Mouse (Mus musculus): ENCODE data around the gene Pfdn6. TPM values are rescaled to one million over a fixed set of nuclear protein-coding genes. Genes with fewer than 3 reads are reported as not detected.
"Not testable (repeated sequence)": the region's sequence is repeated elsewhere in the genome, so short reads cannot be mapped to it uniquely, and the experiment has no call there.

Pfdn6 gene
- polyA plus RNA-seq, 1 experiment from 2014 or later = 211 TPM

DNA sequence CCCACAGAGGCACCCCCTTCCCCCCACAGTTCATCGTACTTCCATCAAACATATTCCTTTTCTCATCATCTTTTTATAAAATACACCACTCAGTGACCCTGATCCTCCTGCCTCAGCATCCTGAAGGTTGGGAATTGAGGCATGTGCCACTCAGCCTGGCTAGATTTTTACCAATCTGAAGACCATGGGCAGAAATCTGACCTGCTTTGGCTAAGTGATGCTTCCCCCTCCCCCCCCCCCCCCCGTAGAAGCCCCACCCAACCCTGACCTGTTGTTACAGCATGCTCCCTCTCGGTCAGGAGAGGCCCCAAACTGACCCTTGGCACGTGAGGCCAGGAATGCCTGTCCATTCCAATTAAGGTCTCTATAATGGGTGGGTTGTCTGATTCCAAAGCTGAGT is 35.3 kb downstream of the Pfdn6 start, which contains the start of gene Platr17:
Gene Platr17, plus strand, starts transcription at position 301 of the 400 bp plus-strand sequence.
- not testable (repeated sequence) for DNase-seq (ENCODE audit: low spot score); H3K36me3 ChIP-seq (replicated peaks; ENCODE audit: control insufficient read depth, insufficient read depth, low read depth, low read length); H3K4me3 ChIP-seq (ENCODE audit: low read depth, low read length); H3K4me2 ChIP-seq (ENCODE audit: low read depth, low read length); H3K4me1 ChIP-seq (ENCODE audit: control insufficient read depth, insufficient read depth, low read length); H3K27me3 ChIP-seq (ENCODE audit: control insufficient read depth, insufficient read depth, low read length); ATAC-seq (replicated peaks; ENCODE audit: insufficient number of reproducible peaks, low FRiP score, low TSS enrichment, low read depth); H3K9ac ChIP-seq (replicated peaks; ENCODE audit: low read length); H3K9me3 ChIP-seq (replicated peaks; ENCODE audit: control insufficient read depth, low read length); H3K27ac ChIP-seq (replicated peaks; ENCODE audit: low read depth, low read length)
- WGBS = 23% methylated on average over 4 of the region's 4 CpGs

DNA sequence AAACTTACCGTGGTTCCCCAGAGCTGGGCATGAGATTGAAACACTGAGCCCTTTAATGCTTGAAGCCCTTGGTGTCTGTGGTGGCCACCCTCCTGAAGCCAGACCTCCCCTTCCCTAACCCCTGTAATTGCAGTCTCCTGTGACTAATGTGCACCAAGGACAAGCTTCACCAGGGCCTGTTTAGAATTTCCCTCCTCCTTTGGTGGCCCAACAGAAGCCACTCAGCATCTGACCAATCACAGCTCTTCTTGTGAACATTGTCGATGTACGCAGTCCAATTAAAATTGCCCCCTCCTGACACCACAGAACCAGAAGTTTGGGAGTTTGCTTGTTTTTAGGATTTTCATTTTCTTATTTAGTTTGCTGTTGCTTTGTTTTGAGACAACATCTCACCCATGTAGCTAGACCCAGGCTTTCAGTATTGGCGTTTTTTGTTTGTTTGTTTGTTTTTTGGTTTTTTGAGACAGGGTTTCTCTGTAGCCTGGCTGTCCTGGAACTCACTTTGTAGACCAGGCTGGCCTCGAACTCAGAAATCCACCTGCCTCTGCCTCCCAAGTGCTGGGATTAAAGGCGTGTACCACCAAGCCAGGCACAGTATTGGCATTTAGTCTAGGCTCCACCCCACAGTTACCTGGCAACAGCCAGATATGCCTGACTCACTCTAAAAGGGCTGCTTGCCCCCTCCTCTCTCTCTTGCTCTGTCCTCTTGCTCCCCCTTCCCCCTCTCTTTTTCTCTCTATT is 36.1 kb downstream of the Pfdn6 start:
- H3K4me2 ChIP-seq (ENCODE audit: low read depth, low read length); DNase-seq (ENCODE audit: low spot score); H3K27me3 ChIP-seq (ENCODE audit: control insufficient read depth, insufficient read depth, low read length); H3K4me1 ChIP-seq (ENCODE audit: control insufficient read depth, insufficient read depth, low read length); H3K36me3 ChIP-seq (replicated peaks; ENCODE audit: control insufficient read depth, insufficient read depth, low read depth, low read length); H3K4me3 ChIP-seq (ENCODE audit: low read depth, low read length); H3K9me3 ChIP-seq (replicated peaks; ENCODE audit: control insufficient read depth, low read length); ATAC-seq (replicated peaks; ENCODE audit: insufficient number of reproducible peaks, low FRiP score, low TSS enrichment, low read depth); H3K27ac ChIP-seq (replicated peaks; ENCODE audit: low read depth, low read length); H3K9ac ChIP-seq (replicated peaks; ENCODE audit: low read length): not testable (repeated sequence)
- WGBS = 68% methylated on average over 6 of the region's 6 CpGs

DNA sequence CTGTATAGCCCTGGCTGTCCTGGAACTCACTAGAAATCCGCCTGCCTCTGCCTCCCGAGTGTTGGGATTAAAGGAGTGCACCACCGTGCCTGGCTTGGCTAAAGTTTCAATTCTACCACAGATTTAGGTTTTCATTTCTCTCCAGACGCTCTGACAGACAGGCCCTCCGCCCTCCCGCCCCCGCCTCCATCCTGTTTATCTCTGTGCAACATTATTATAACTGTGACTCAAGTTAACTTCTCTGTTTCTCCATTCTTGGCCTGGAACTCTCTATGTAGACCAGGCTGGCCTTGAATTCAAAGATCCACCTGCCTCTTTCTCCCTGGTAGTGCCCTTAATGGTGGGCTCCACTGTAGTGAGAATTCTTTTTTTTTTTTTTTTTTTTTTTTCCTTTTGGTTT is 37.7 kb downstream of the Pfdn6 start:
- H3K4me3 ChIP-seq (ENCODE audit: low read depth, low read length) = no peak overlapping the region
- no peak overlapping the region for H3K4me2 ChIP-seq (ENCODE audit: low read depth, low read length)
- DNase-seq (ENCODE audit: low spot score) = no peak
- ATAC-seq (replicated peaks; ENCODE audit: insufficient number of reproducible peaks, low FRiP score, low TSS enrichment, low read depth) = no peak
- WGBS = 78% methylated on average over 7 of the region's 7 CpGs
- H3K4me1 ChIP-seq (ENCODE audit: control insufficient read depth, insufficient read depth, low read length) = no peaks in the 10 kb centered on the region
- H3K36me3 ChIP-seq (replicated peaks; ENCODE audit: control insufficient read depth, insufficient read depth, low read depth, low read length) = no peaks in the 10 kb centered on the region
- no peaks in the 10 kb centered on the region for H3K9me3 ChIP-seq (replicated peaks; ENCODE audit: control insufficient read depth, low read length)
- no peak overlapping the region for H3K27ac ChIP-seq (replicated peaks; ENCODE audit: low read depth, low read length)
- H3K9ac ChIP-seq (replicated peaks; ENCODE audit: low read length) = no peak overlapping the region
- no peaks in the 10 kb centered on the region; the same call in 1 of the 2 replicates for H3K27me3 ChIP-seq (ENCODE audit: control insufficient read depth, insufficient read depth, low read length)

DNA sequence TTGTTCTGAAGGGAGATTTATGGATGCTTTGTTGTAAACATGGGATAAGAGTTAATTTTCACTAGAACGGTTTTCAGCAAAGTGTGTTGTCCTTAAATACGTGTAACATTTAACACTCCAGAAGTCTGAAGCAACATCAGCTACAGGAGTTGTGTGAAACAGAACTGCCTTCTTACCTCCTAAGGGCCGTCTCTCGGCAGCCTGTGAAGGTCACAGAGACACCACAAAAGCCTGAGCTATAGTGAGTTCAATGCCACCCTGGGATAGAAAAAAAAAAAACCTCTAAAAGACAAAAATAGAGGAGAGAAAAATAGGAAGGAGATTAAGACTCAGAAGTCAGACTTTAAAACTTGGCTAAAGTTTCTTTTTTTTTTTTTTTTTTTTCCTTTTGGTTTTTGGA is 38.1 kb downstream of the Pfdn6 start:
- H3K4me2 ChIP-seq (ENCODE audit: low read depth, low read length) = no peak overlapping the region
- H3K4me1 ChIP-seq (ENCODE audit: control insufficient read depth, insufficient read depth, low read length) = no peaks in the 10 kb centered on the region
- WGBS = 85% methylated on average over 4 of the region's 4 CpGs
- no peaks in the 10 kb centered on the region for H3K9me3 ChIP-seq (replicated peaks; ENCODE audit: control insufficient read depth, low read length)
- no peak overlapping the region for H3K9ac ChIP-seq (replicated peaks; ENCODE audit: low read length)
- no peak overlapping the region for H3K27ac ChIP-seq (replicated peaks; ENCODE audit: low read depth, low read length)
- ATAC-seq (replicated peaks; ENCODE audit: insufficient number of reproducible peaks, low FRiP score, low TSS enrichment, low read depth) (no peak), DNase-seq (ENCODE audit: low spot score) (no peak)
- no peak overlapping the region for H3K4me3 ChIP-seq (ENCODE audit: low read depth, low read length)
- no peaks in the 10 kb centered on the region; the same call in 1 of the 2 replicates for H3K27me3 ChIP-seq (ENCODE audit: control insufficient read depth, insufficient read depth, low read length)
- H3K36me3 ChIP-seq (replicated peaks; ENCODE audit: control insufficient read depth, insufficient read depth, low read depth, low read length) = no peaks in the 10 kb centered on the region

DNA sequence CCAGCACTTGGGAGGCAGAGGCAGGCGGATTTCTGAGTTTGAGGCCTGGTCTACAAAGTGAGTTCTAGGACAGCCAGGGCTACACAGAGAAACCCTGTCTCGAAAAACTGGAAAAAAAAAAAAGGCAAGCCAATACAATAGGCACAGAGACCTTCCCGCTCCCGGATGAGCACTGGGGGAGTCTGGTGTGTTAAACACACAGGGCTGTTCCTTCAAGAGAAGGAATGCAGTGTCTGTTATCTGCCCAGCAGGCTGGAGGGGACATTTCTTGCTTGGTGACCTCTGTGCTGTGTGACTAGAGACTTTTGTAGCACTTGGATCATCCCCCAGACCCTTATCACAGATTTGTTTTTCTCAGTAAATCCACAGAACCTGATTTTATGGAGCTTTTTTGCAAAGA is 38.5 kb downstream of the Pfdn6 start:
- no peak for ATAC-seq (replicated peaks; ENCODE audit: insufficient number of reproducible peaks, low FRiP score, low TSS enrichment, low read depth)
- 61% methylated on average over 4 of the region's 4 CpGs for WGBS
- Histone ChIP-seq H3K27me3 (ENCODE audit: control insufficient read depth, insufficient read depth, low read length) (no peaks in the 10 kb centered on the region), H3K27ac (replicated peaks; ENCODE audit: low read depth, low read length) (no peak overlapping the region), H3K9me3 (replicated peaks; ENCODE audit: control insufficient read depth, low read length) (no peaks in the 10 kb centered on the region), H3K9ac (replicated peaks; ENCODE audit: low read length) (no peak overlapping the region), H3K4me1 (ENCODE audit: control insufficient read depth, insufficient read depth, low read length) (no peaks in the 10 kb centered on the region), H3K36me3 (replicated peaks; ENCODE audit: control insufficient read depth, insufficient read depth, low read depth, low read length) (no peaks in the 10 kb centered on the region), H3K4me3 (ENCODE audit: low read depth, low read length) (no peak overlapping the region), H3K4me2 (ENCODE audit: low read depth, low read length) (no peak overlapping the region)
- DNase-seq (ENCODE audit: low spot score) = no peak

DNA sequence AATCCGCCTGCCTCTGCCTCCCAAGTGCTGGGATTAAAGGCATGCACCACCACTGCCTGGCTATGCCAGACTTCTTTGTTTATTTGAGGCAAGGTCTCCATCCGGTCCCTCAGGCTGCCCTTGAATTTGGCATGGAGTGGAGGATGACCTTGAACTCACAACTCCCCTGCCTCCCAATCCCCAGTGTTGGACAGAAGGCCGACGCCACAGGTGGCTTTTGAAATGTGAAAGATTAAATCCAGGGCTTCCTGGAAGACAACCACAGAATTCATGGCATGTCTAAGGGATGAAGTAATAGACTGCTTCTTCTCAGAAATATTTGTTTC is 39.2 kb downstream of the Pfdn6 start:
- Histone ChIP-seq H3K4me1 (ENCODE audit: control insufficient read depth, insufficient read depth, low read length) (no peaks in the 10 kb centered on the region), H3K9ac (replicated peaks; ENCODE audit: low read length) (no peak overlapping the region), H3K4me2 (ENCODE audit: low read depth, low read length) (no peak overlapping the region), H3K4me3 (ENCODE audit: low read depth, low read length) (no peak overlapping the region), H3K27me3 (ENCODE audit: control insufficient read depth, insufficient read depth, low read length) (no peaks in the 10 kb centered on the region), H3K36me3 (replicated peaks; ENCODE audit: control insufficient read depth, insufficient read depth, low read depth, low read length) (no peaks in the 10 kb centered on the region), H3K27ac (replicated peaks; ENCODE audit: low read depth, low read length) (no peak overlapping the region), H3K9me3 (replicated peaks; ENCODE audit: control insufficient read depth, low read length) (no peaks in the 10 kb centered on the region)
- DNase-seq (ENCODE audit: low spot score) = no peak
- 81% methylated on average over 4 of the region's 4 CpGs for WGBS
- ATAC-seq (replicated peaks; ENCODE audit: insufficient number of reproducible peaks, low FRiP score, low TSS enrichment, low read depth) = no peak

DNA sequence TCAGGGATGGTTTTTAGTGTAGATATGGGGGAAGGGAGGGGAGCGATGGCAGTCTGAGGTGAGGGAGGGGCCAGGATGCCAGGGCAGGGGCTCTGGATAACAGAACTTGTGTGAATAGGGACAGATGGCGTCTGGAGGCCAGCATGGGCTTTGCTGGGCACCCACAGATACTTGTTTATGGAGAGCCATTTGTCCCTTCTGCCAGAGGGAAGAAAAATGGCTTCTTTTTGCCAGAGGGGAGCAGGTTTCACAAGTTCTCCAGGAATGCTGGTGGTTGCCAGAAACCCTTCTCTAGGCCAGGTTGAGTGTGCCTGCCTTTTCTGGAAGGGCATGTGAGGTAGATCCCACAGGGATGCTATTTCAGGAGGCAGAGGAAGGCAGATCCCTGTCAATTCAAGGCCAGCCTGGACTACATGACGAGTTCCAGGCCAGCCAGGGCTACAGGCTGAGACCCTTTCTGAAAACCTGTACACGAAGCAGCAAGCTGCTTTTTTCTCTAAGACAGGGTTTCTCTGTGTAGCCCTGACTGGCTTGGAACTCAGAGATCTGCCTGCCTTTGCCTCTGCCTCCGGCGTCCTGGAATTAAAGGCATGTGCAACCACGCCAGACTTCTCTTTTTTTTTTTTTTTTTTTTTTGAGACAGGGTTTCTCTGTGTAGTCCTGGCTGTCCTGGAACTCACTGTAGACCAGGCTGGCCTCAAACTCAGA is 39.7 kb downstream of the Pfdn6 start:
- DNase-seq (ENCODE audit: low spot score) = no peak
- no peak for ATAC-seq (replicated peaks; ENCODE audit: insufficient number of reproducible peaks, low FRiP score, low TSS enrichment, low read depth)
- 69% methylated on average over 7 of the region's 7 CpGs for whole genome bisulfite sequencing
- no peaks in the 10 kb centered on the region for H3K36me3 ChIP-seq (replicated peaks; ENCODE audit: control insufficient read depth, insufficient read depth, low read depth, low read length)
- no peak overlapping the region for H3K27ac ChIP-seq (replicated peaks; ENCODE audit: low read depth, low read length)
- no peak overlapping the region for H3K4me3 ChIP-seq (ENCODE audit: low read depth, low read length)
- H3K4me1 ChIP-seq (ENCODE audit: control insufficient read depth, insufficient read depth, low read length) = no peaks in the 10 kb centered on the region
- H3K9me3 ChIP-seq (replicated peaks; ENCODE audit: control insufficient read depth, low read length) = no peaks in the 10 kb centered on the region
- H3K4me2 ChIP-seq (ENCODE audit: low read depth, low read length) = no peak overlapping the region
- no peak overlapping the region for H3K9ac ChIP-seq (replicated peaks; ENCODE audit: low read length)
- no peaks in the 10 kb centered on the region for H3K27me3 ChIP-seq (ENCODE audit: control insufficient read depth, insufficient read depth, low read length)

DNA sequence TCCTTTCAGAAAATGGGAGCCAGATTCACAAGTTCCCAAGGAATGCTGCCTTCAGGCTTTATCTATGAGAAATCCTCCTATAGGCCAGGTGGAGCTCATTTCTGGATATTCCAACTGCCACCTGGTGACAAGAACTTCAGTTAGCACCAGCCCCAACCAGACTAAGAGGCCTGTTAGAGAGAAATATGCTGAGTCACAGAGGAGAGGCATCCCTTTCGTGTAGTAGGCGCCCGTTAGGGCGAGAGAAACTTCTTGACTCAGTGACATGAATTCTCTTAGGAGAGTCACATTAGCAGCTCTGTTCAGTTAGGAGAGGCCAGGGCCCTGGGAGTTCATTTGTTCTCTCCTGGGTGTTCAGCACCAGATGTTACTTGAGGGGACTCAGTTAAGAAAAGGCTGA is 40.5 kb downstream of the Pfdn6 start:
- WGBS = 79% methylated on average over 4 of the region's 4 CpGs
- Histone ChIP-seq H3K27me3 (ENCODE audit: control insufficient read depth, insufficient read depth, low read length) (no peaks in the 10 kb centered on the region), H3K9ac (replicated peaks; ENCODE audit: low read length) (no peak overlapping the region), H3K4me2 (ENCODE audit: low read depth, low read length) (no peak overlapping the region), H3K27ac (replicated peaks; ENCODE audit: low read depth, low read length) (no peak overlapping the region), H3K4me1 (ENCODE audit: control insufficient read depth, insufficient read depth, low read length) (no peaks in the 10 kb centered on the region), H3K36me3 (replicated peaks; ENCODE audit: control insufficient read depth, insufficient read depth, low read depth, low read length) (no peaks in the 10 kb centered on the region), H3K9me3 (replicated peaks; ENCODE audit: control insufficient read depth, low read length) (no peaks in the 10 kb centered on the region), H3K4me3 (ENCODE audit: low read depth, low read length) (no peak overlapping the region)
- DNase-seq (ENCODE audit: low spot score) (no peak), ATAC-seq (replicated peaks; ENCODE audit: insufficient number of reproducible peaks, low FRiP score, low TSS enrichment, low read depth) (no peak)
